In genomic region chr2:130496037-130496436, GRCm38 (mm10) we compare ENCODE assay signal across 8 mouse cellular contexts. TPM values are rescaled to one million over a fixed set of nuclear protein-coding genes. Genes with fewer than 3 reads are reported as not detected.
A peak's percentile ranks its signal among the peaks of the same experiment; 100 is the strongest.
DNase-seq lines count a peak whose midpoint lies in the region; ATAC-seq lines count a peak whose summit lies in the region.
"Had no signal": no experiment of that assay in that cellular context is flagged by ENCODE, and none has a peak within 500 bp of the region (broad histone marks: within the 10 kb centered on the region; RNA-seq: fewer than 3 reads in every experiment).

No protein-coding gene starts in this region.

- intact Hi-C loops in heart, postnatal 36 days (cut with DNase I), result loop anchor here (2.0 kb wide), 1 partner anchor 47 kb away; no protein-coding TSS in a partner anchor
- intact Hi-C loops in left cerebral cortex, postnatal 14 days (cut with DNase I), result loop anchor here (5.0 kb wide), 1 partner anchor 44 kb away; the partner anchor contains the start of gene Ptpra

- peaks cover 33% of the 10 kb centered on the region for H3K4me1 ChIP-seq in forebrain, embryonic 12.5 days

- peak overlapping the region; percentile 62 for H3K27ac ChIP-seq in forebrain, embryonic 12.5 days
- H3K27ac ChIP-seq: liver, embryonic 15.5 days had no signal

- 0 out of 2 replicates have a peak overlapping the region, but pooled peaks have one; percentile 5 for H3K9ac ChIP-seq in forebrain, embryonic 12.5 days
- H3K9ac ChIP-seq: liver, embryonic 15.5 days had no signal

- H3K4me3 ChIP-seq in forebrain, embryonic 12.5 days (replicated peaks), result no peak overlapping the region
- H3K4me3 ChIP-seq: liver, embryonic 15.5 days had no signal

- peak; percentile 60; the same call in 1 of the 2 replicates for ATAC-seq in forebrain, embryonic 12.5 days (ENCODE audit: low FRiP score)

- 0 out of 2 replicates have a peak overlapping the region, but pooled peaks have one; percentile 8 for H3K4me2 ChIP-seq in forebrain, embryonic 12.5 days
- H3K4me2 ChIP-seq: liver, embryonic 15.5 days had no signal

- WGBS in forebrain, embryonic 12.5 days, result 37% methylated on average over 6 of the region's 6 CpGs

- DNase-seq in MN1 (ENCODE audit: low spot score), result peak; percentile 51
- DNase-seq in adrenal gland, adult 8-10 months, result peak; percentile 39
- peak; percentile 28 to 44 for DNase-seq in heart, postnatal 36 days
- peak; percentile 31 to 65 for DNase-seq in left cerebral cortex, postnatal 14 days (ENCODE audit: low spot score in 2 of 2)
- peak; percentile 51 for DNase-seq in retina, embryonic 14.5 days (ENCODE audit: low spot score)
- DNase-seq in thymus, postnatal 0 days (ENCODE audit: low spot score), result no peak

- H3K36me3 ChIP-seq in forebrain, embryonic 12.5 days (replicated peaks), result no peaks in the 10 kb centered on the region
- H3K36me3 ChIP-seq: liver, embryonic 15.5 days had no signal

- H3K9me3 ChIP-seq in forebrain, embryonic 12.5 days, result 0 out of 2 replicates have a peak, but pooled peaks cover 7% of the 10 kb centered on the region
- H3K9me3 ChIP-seq: liver, embryonic 15.5 days had no signal

- no peaks in the 10 kb centered on the region for H3K27me3 ChIP-seq in forebrain, embryonic 12.5 days
- H3K27me3 ChIP-seq: liver, embryonic 15.5 days had no signal

RNA-seq across cellular contexts. Expression of gene Ptpra, which starts 46.0 kb away (rescaled TPM):
- 100 to 1,000 TPM; 150 to 167 (median 158) TPM for total RNA-seq in adrenal gland, adult 8-10 months (2022)
- 130 and 138 TPM in 2 replicates for polyA plus RNA-seq in forebrain, embryonic 12.5 days (2016; fragmentation: Nextera tagmentation; extraction: Ambion mirVana)
- 10 to 100 TPM; 48.6 to 49.0 TPM for total RNA-seq in heart, postnatal 36 days (2021)
- total RNA-seq in left cerebral cortex, postnatal 14 days (2021), result 100 to 1,000 TPM; 251 to 257 TPM
- polyA plus RNA-seq in thymus, postnatal 0 days (2015; fragmentation: Nextera tagmentation; extraction: Ambion mirVana), result 73.8 and 85.4 TPM in 2 replicates
